In the genomic region with DNA sequence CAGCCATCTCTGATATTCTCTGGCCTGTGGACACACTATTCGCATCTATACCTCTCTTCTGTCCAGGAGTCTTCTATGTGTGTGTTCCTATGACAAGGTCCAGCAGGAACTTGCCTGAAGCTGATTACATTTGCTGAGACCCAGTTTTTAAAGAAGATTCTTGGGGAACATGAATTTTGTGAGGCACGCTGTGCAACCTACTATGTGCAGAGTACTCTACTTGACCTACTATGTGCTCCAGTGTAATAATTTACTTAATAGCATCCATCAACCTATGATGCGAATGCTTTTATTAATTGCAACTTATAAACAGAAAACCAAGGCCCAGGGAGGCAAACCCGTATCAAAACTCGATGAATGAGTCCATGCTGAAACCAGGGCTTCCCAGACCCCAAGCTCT, we compare ENCODE assay signal across 30 mouse cellular contexts.
"Had no signal": no experiment of that assay in that cellular context is flagged by ENCODE, and none has a peak within 500 bp of the region (broad histone marks: within the 10 kb centered on the region; RNA-seq: fewer than 3 reads in every experiment).

No protein-coding gene starts in this region.

- H3K4me2 ChIP-seq: heart, embryonic 11.5 days; heart, embryonic 12.5 days; heart, embryonic 13.5 days; heart, embryonic 15.5 days; hindbrain, embryonic 12.5 days; hindbrain, embryonic 13.5 days; hindbrain, embryonic 14.5 days; hindbrain, embryonic 15.5 days; intestine, embryonic 15.5 days; kidney, embryonic 15.5 days had no signal

- H3K9me3 ChIP-seq: heart, embryonic 12.5 days; heart, embryonic 13.5 days; heart, embryonic 15.5 days; hindbrain, embryonic 10.5 days; hindbrain, embryonic 12.5 days; hindbrain, embryonic 13.5 days; hindbrain, embryonic 15.5 days; intestine, embryonic 15.5 days; kidney, embryonic 15.5 days had no signal

- H3K27me3 ChIP-seq: heart, embryonic 12.5 days; heart, embryonic 15.5 days; hindbrain, embryonic 12.5 days; hindbrain, embryonic 15.5 days; intestine, embryonic 15.5 days; kidney, embryonic 15.5 days had no signal

- DNase-seq: heart, postnatal 10 days; heart, postnatal 36 days; heart, postnatal 4 days; kidney, adult 11 months; kidney, adult 18-20 months; kidney, adult 2 months; kidney, adult 8-10 months; kidney, adult 9 months; kidney, postnatal 10 days; kidney, postnatal 14 days; kidney, postnatal 25 days; kidney, postnatal 36 days; kidney, postnatal 4 days; layer of hippocampus, adult 9-11 months; layer of hippocampus, postnatal 36 days had no signal

- H3K36me3 ChIP-seq: heart, embryonic 12.5 days; heart, embryonic 13.5 days; heart, embryonic 15.5 days; hindbrain, embryonic 10.5 days; hindbrain, embryonic 12.5 days; hindbrain, embryonic 13.5 days; hindbrain, embryonic 15.5 days; intestine, embryonic 15.5 days; kidney, embryonic 15.5 days had no signal

- H3K4me1 ChIP-seq: heart, embryonic 12.5 days; heart, embryonic 13.5 days; heart, embryonic 15.5 days; hindbrain, embryonic 10.5 days; hindbrain, embryonic 12.5 days; hindbrain, embryonic 13.5 days; hindbrain, embryonic 15.5 days; intestine, embryonic 15.5 days had no signal

- H3K9ac ChIP-seq: heart, embryonic 12.5 days; heart, embryonic 13.5 days; heart, embryonic 15.5 days; hindbrain, embryonic 12.5 days; hindbrain, embryonic 13.5 days; hindbrain, embryonic 14.5 days; hindbrain, embryonic 15.5 days; intestine, embryonic 15.5 days; kidney, embryonic 15.5 days had no signal

- H3K27ac ChIP-seq: heart, embryonic 13.5 days; heart, embryonic 15.5 days; hindbrain, embryonic 10.5 days; hindbrain, embryonic 12.5 days; hindbrain, embryonic 13.5 days; hindbrain, embryonic 14.5 days; hindbrain, embryonic 15.5 days; hindbrain, postnatal 0 days; intestine, embryonic 15.5 days; kidney, embryonic 15.5 days; kidney, postnatal 0 days; layer of hippocampus, adult 2 months; left cerebral cortex, adult 2 months had no signal

- H3K4me3 ChIP-seq: heart, embryonic 12.5 days; heart, embryonic 13.5 days; heart, embryonic 15.5 days; hindbrain, embryonic 10.5 days; hindbrain, embryonic 12.5 days; hindbrain, embryonic 13.5 days; hindbrain, embryonic 15.5 days; intestine, embryonic 15.5 days; kidney, embryonic 15.5 days; layer of hippocampus, adult 2 months; left cerebral cortex, adult 2 months had no signal
